Mouse (Mus musculus) gastrocnemius, postnatal 10 days (tissue): Measurements from ENCODE around the gene Med24. TPM values are rescaled to one million over a fixed set of nuclear protein-coding genes. Genes with fewer than 3 reads are reported as not detected.
"Not testable (repeated sequence)": the region's sequence is repeated elsewhere in the genome, so short reads cannot be mapped to it uniquely, and the experiment has no call there.

Source experiments
- DNase-seq: peaks from one replicate; pipeline ENCODE4 v3.0.0; 2021; ENCODE audit warnings: mixed read lengths
- total RNA-seq, 2 experiments: library from RNA; stranded (reverse); gene quantifications; 2 replicates each; pipeline ENCODE4 v1.2.3; 2021

Gene Med24
- total RNA-seq, 2 experiments from 2014 or later, result 47.8 to 52.5 TPM

DNA sequence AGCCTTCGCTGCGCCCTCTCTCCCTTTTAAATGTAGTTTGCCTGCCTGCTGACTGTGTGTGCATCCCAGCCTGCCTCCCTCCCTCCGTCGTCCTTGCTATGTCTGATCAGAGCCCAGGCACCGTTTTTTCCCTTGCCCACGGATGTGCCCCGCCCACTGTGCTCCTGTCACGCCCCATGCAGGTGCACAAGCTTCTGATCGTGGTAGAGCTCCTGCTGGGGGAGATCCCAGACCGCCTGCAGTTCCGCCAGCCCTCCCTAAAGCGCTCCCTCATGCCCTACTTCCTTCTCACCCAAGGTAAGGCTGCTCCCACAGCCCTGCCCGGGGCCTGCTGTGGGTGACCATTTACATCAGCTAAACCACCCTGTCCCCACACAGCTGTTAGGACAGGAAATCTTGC, 36.0 kb downstream of the Med24 start:
- no peak for DNase-seq

GRCm38 (mm10) chr11:98688009-98688408, 41.2 kb downstream of the Med24 start:
- no peak for DNase-seq

DNA sequence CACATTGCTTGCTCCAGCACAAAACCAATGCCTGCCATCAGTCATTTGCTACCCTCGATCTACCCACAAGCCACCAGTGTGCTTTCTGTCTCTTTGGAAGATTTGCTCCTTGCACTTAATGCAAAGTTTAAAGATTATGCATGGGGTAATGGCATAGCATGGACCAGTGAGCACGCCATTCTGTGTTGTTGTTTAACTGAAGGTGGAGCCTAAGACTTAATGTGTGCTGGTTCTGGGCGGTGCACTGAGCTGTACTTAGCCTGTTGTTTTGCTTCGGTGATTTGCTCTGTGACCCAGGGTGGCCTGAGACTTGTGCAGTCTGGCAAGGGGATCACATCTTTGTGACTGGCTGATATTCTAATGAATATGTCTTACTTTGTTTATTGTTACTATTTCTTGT, 42.3 kb downstream of the Med24 start:
- DNase-seq, result no peak

DNA sequence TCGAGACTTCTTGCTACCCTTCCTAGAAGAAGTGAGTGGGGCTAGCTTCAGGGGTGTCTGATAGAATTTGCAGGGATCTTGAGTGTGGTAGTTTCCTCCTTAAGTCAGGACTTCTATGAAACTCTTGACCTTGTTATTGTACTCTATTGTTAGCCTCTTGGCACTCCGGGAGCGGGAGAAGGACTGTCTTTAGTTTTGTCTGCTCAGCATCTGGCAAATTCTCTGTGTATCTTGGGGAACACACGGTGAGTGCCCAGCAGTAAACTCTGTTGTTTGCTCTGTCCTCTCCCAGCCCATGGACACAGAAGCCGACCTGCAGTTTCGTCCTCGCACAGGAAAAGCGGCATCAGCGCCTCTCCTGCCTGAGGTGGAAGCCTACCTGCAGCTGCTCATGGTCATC, 43.6 kb downstream of the Med24 start:
- DNase-seq, result no peak

GRCm38 (mm10) chr11:98682811-98683210, 46.4 kb downstream of the Med24 start:
- DNase-seq, result no peak

GRCm38 (mm10) chr11:98681786-98682745, 47.2 kb downstream of the Med24 start, which contains the start of gene Psmd3:
Gene Psmd3, plus strand, starts transcription at chr11:98682554.
- DNase-seq, result peak; percentile 91

DNA sequence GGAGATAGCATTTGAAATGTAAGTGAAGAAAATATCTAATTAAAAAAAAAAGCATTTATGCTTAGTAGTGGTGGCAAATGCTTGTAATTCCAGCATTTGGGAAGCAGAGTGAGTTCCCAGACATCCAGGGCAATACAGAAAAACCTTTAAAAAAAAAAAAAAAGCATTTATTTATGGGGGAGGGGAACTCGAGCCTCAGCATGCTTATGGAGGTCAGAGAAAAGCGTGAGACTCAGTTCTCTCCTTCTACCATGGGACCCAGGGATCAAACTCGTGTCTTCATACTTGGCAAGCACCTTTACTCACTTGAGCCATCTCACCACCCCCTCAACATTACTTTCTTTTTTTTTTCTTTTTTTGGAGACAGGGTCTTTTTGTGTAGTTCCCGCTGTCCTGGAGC, 48.0 kb downstream of the Med24 start:
- no peak for DNase-seq

GRCm38 (mm10) chr11:98680595-98680994, 48.6 kb downstream of the Med24 start:
- not testable (repeated sequence) for DNase-seq

GRCm38 (mm10) chr11:98680023-98680422, 49.2 kb downstream of the Med24 start:
- no peak for DNase-seq

- no peak for DNase-seq
These were observed 53.3 kb downstream of the Med24 start for GRCm38 (mm10) chr11:98675829-98676363.

DNA sequence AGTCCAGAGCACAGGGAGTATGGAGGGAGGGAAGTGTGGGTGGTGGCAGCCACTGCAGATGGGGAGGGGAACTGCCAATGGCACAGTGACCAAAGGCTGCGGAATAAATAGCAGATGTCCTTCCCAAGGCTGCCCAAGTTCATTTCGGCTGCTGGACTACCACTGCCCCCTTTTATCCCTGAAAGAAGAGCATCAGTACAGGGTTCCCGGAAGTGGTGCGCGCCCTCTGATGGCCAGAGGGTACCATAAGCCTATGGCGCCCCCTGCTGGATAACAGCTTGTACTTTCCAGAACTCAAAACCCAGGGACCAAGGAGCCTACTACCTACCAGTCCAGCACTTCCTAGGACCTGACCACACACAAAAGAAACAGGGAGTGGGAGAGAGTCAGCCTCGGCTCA, 56.1 kb downstream of the Med24 start:
- DNase-seq, result peak; percentile 52

DNA sequence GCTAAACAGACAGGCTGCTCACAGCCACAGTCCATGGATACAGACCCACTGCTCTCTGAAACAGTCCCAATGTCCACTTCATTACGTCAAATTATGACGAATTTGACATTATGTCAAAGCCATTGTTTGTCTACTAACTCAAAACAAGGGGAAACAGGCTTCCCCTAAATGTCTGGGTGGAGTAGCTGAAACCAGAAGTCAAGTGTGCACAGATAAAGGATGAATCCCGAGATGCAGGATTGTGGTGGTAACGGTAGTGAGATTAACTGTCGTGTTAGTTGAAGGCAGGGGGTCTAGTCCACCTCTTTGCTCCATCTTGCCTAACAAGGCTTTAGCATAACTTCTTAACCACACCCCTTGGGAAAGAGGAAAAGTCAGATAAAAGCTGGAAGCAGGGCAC, 56.8 kb downstream of the Med24 start:
- DNase-seq, result no peak

DNA sequence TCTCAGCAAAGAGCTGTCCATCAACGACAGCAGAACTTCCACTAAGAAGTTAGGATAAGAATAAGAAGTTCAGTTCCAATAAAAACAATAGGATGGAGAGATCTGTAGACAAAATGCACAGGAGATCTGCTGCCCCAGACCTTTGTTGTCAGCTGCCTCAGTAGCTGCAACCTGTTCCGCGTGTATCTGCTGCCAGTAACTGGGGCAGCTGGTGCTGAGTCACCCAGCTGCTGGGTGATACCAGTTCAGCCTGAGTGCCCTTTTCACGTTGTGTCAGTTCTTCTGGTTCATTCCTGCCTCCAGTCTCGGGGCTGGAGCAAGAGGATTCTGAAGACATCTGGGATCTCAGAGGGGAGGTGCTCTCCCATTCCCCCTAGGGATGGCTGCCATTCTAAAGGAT, 57.4 kb downstream of the Med24 start:
- no peak for DNase-seq

DNA sequence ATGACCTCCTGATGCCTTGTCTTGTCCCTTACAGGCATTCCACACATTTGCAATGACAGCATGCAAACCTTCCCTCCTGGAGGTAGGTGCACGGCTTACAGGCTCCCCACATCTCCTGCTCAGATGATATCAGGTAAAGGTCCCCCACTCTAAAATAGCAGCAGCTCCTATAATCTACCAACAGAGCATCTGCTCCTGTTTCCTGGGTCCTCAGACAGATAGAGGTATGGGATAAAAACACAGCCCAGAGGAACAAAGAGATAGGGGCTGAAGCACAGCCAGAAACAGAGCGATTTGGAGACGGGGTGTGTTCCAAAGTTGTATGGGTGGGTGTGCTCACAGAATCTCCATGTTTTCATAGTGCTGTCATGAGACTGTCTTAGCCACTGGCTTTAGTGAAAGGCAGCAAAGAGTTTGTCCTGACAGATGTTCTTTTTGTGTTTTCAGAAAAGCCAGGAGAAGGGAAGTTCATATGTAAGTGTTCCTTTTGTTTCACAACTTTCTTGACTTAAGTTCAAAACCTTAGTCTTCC, 57.9 kb downstream of the Med24 start:
- DNase-seq, result no peak

DNA sequence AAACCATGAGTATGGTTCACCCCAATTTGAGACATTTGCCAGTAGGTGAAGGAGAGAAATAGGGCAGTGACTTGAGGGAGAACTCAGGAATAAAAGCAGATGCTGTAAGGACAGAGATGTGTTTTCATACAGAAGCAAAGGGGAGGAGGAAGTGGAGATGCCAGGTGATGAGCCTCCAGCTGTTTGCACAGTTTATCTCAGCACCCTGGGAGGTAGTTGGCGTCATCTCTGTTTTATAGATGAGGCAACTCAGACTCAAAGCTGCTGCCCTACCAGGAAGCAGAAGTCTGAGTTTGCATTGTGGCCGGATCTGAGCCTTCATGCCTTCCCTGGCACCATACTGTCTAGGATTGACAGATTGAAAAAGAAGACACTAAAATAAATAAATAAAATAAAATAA, 60.3 kb downstream of the Med24 start:
- DNase-seq, result no peak

DNA sequence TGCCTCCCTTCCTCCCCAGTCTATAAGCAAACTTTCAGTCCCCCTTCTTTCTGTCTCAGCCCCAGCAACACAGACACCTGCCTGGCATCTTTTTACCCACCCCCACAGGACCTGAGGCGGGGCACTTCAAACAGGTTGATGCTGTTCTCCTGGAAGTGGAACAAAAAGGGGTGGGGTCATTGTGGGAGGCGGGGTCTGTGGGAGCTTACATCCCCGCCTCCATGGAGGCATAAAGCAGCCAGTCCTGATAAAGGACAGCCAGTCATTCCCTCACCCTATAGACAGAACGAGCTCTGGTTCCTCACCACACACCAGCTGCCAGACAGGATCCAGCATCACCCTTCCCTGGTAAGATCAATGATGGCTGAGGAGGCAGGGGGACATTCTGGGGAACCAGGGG, 65.1 kb downstream of the Med24 start, which contains the start of gene Gsdma:
Gsdma (plus strand) TSS at position 261 of the 400 bp plus-strand sequence.
- DNase-seq, result no peak

DNA sequence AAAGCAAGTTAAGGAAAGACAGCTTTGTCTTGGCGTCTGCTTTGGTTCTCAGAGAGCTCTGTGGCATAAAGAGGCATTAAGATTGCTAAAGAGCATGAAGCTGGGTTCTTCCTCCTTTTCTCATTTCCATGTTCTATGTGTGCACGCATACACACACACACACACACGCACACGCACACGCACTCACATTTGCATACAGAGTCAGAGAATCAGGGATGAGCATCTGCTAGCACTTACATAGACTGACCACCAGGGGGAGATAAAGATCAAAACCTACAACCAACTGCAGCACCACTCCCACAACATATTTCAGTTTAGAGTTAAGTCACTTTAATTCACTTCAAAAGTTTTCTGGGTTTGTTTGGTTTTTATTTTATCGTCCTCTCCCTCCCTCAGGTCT, 68.7 kb downstream of the Med24 start:
- no peak for DNase-seq

GRCm38 (mm10) chr11:98655076-98655475, 74.2 kb downstream of the Med24 start:
- DNase-seq, result peak; percentile 57

Other genes starting within 250 kb of the Med24 start
- under 1 TPM; 0.09 to 0.93 TPM for gene Ikzf3, start 183.4 kb downstream of the Med24 start, total RNA-seq
- not detected for gene Zpbp2, start 178.3 kb downstream of the Med24 start, total RNA-seq
- gene Ormdl3, start 142.1 kb downstream of the Med24 start, total RNA-seq, result 10 to 100 TPM; 20.4 to 23.1 TPM
- gene Lrrc3c, start 131.1 kb downstream of the Med24 start, total RNA-seq, result not detected
- gene Gm12355, start 103.8 kb downstream of the Med24 start, total RNA-seq, result 10 to 100 TPM in 1 of 2 experiments, 1 to 10 TPM in 1; 8.2 to 10.3 TPM
- gene Gsdma3, start 103.1 kb downstream of the Med24 start, total RNA-seq, result under 1 TPM; 0.45 to 0.47 TPM
- not detected for gene Gsdma2, start 82.7 kb downstream of the Med24 start, total RNA-seq
- not detected for gene Gsdma, start 65.1 kb downstream of the Med24 start, total RNA-seq
- gene Psmd3, start 46.9 kb downstream of the Med24 start, total RNA-seq, result 100 to 1,000 TPM; 112 to 113 TPM
- gene Csf3, start 28.2 kb downstream of the Med24 start, total RNA-seq, result not detected
- gene Thra, start 11.2 kb upstream of the Med24 start, total RNA-seq, result 100 to 1,000 TPM; 149 to 169 TPM
- gene Nr1d1, start 45.9 kb upstream of the Med24 start, total RNA-seq, result 10 to 100 TPM; 42.4 to 58.7 TPM
- gene Msl1, start 66.1 kb upstream of the Med24 start, total RNA-seq, result 10 to 100 TPM; 62.6 to 74.1 TPM
- 10 to 100 TPM; 19.1 to 26.2 TPM for gene Casc3, start 75.5 kb upstream of the Med24 start, total RNA-seq
- 1 to 10 TPM; 1.9 to 2.6 TPM for gene Rapgefl1, start 107.3 kb upstream of the Med24 start, total RNA-seq
- 1 to 10 TPM; 6.3 to 9.0 TPM for gene Wipf2, start 134.2 kb upstream of the Med24 start, total RNA-seq
- gene Cdc6, start 178.4 kb upstream of the Med24 start, total RNA-seq, result 1 to 10 TPM; 2.3 to 3.5 TPM
- 10 to 100 TPM; 22.6 to 31.5 TPM for gene Rara, start 198.4 kb upstream of the Med24 start, total RNA-seq